Mouse (Mus musculus) kidney, postnatal 14 days (tissue): ENCODE measurements at regions not wholly inside any gene's neighbourhood (a gene's known extent, or its start where the extent isn't known, plus 50 kb on each side); places are given as distances from the start of the nearest gene placed in this dataset.
"Not testable (repeated sequence)": the region's sequence is repeated elsewhere in the genome, so short reads cannot be mapped to it uniquely, and the experiment has no call there.

Experiments used
- DNase-seq: peaks from one replicate; pipeline ENCODE4 v3.0.0; 2022; ENCODE audit warnings: mixed read lengths

DNA sequence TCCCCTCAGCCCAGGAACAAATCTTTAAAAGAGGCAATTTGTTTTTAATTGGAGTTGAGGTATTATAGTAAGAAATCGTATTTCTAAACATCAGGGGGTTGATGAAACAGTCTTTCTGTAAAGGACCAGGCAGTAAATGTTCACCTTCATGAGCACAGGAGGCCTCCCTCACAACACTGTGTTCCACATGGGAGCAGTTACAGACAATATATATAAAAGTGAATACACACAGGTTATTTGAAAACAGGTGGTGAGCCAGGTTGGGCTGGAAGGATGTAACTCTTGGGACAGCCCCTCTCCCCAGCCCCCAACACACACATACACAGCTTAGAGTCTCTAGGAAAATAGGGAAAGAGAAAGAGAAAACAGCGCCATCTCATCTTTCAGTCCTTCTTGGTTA is 105.8 kb upstream of the Dyrk2 start:
- no peak for DNase-seq

DNA sequence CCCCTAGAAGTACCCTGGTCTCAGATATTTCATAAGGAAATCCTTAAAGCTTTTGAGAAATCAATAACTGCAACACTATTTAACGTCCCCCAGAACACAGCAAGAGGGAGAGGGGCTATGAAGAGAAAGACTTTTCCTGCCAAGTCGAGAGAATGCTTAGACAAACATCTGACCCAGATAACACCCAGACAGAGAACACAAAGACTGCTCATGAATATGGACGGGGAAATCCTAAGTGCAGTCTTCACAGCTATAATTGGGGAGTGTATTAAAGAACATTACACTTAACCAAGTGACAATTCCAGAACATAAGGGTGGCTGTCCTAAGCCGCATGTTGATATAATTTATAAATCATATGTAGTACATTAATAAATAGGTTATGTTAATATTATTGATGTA is 103.3 kb upstream of the Dyrk2 start:
- DNase-seq = no peak

DNA sequence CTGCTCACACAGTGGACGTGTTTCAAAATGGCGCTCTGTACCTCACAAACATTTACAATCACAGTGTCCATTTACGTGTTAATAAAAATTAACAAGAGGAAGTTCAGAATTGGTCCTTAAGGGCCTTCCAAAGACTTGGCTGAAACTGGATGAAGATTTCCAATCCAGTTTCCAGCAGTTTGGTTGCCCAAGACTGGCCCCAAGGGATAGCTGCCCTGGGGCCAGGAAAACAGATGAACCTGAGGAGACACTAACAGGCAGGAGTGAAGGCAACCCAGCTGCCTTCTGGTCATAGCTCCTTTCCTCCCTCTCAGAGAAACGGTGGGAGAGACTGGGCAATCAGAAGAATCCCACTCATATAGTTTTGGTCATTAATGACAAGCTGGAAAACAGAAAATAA is 102.6 kb upstream of the Dyrk2 start:
- no peak for DNase-seq

DNA sequence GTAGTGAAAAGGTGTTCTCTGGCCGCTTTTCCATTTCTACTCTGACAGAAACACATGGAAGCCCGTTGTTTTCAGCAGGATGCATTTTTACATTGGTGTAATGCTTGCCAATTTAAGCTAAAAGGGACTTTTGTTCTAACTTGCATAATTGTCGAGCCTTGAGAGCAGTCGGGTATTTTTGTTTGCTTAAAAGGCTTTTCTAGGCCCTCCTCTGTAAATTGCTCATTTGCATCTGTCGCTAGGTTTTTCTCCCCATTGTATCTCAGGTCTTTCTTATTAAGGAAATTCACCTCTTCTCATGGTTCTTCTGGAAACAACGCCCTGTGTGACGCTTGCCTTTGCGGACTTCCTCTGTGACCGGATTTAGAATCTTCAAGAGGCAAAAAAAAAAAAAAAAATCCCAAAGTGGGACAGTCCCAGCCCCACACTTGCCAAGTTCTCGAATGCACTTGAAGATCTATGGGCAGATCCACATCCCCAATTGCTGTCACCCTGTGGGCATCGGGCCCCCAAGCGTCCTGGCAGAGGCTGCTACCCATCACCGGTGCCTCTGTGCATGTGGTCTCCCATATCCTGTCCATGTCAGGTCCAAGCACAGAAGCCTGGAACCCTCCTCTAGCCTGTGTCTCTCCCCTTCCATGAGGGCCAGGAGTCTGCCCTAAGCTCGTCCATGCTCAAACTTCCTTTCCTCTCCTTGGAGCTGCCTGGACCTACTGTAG is 100.6 kb upstream of the Dyrk2 start:
- no peak for DNase-seq

DNA sequence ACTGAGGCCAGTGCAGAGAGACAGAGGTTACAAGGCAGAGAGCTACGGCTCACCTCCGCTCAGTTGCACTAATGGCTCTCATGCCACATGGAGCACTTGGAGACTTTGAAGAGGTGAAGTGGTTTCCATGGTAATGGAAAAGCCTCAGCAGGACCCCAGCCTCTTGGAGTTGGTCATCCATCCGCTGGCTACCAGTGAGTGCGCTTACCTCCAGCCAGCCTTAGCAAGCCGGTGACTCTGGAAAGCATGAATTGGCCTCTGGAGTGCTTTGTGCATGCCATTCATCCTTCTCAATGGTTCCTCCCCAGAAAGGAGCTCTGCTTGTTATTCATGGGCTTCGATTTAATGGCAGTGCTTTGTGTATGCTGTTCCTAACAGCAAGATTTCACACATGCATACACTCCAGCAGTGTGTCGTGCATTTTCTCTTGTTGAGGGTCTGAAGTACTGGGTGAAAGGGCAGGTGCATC is 91.7 kb upstream of the Dyrk2 start:
- no peak for DNase-seq

DNA sequence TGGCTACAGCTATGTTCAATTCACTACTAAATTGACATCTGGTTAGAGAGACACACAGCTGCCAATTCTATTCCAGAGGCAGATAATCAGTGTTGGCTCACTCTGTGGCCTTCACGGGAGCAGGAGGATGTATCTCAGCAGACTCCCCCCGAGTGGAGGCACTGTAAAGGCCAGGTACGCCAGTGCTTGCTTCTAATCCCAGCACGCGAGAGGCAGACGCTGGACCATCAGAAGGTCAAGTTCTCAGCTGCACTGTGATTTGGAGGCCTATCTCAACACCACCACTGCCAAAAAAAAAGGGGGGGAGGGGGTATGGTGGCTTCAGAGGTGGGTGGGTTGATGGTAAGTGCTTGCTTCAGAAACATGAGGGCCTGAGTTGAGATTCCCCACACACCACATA is 90.1 kb upstream of the Dyrk2 start:
- DNase-seq = no peak

DNA sequence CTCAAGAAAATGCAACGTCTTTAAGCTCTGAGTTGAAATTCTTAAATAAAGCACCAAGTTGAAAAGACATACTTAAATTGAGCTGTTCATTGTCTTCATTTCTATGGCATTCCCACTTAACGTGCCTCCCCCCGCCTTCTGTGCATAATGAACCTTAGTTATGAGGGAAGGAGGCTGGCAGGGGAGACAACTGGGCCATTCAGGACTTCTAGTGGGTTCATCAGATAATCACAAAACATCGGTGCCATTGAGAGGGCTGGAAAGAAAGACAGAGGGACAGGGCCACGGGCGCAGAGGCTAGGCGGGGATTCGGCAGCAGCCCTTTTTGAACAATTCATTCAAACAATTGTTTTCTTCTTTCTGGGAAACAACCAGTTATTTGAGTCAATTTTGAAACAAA is 89.6 kb upstream of the Dyrk2 start:
- DNase-seq = no peak

DNA sequence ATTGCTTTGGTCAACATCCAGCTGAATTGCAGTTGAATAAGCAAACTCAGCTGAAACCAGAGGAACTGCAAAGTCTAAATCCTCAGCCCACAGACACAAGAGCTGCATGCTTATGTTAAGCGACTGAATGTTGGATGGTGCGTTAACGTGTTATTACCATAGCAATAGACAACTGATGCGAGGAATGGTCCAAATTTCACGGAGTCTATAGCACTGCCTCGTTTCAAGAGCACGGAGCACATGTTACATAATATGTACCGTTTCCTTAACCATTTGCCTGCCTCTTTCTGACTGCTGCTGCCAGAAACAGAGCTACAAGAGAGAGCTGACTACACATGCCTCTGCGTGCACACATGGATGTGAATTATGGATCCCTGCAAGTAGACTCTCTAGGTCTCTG is 86.3 kb upstream of the Dyrk2 start:
- no peak for DNase-seq

DNA sequence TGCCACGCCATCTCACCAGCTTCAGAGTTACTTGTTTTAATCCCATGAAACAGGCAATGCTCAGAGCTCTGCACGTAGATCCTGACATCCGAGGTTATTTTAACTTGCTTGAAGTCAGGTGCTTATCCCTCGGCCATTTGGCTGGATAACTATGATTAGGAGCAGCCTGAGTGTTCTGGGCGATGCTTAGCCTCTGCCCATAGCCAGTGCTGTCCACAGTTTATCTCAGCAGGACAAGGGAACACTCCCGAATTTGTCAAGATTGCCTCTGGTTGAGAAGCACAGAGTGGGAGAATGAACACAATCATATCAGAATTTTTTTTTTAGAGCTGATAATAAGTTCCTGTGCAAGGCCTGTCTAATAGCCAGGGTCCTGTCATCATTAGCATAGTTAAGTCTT is 83.4 kb upstream of the Dyrk2 start:
- DNase-seq = no peak

DNA sequence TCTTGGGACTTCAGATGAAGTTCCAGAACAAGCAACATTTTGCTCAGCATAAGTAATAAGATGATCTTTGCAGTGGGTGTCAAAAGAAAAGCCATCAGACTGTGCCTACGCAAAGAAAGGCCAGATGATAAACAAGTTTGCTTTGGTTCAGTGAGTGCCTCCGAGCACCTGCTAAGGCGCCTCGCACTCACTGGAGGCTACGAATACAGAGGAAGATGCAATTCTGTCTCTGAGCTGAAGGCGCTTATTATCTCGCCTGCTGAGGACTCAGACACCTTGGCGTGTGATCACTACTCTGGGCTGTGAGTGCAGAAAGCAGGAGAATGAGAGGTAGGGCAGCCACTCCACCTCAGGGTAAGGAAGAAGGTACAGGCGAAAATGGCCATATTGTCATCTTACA is 82.7 kb upstream of the Dyrk2 start:
- no peak for DNase-seq

DNA sequence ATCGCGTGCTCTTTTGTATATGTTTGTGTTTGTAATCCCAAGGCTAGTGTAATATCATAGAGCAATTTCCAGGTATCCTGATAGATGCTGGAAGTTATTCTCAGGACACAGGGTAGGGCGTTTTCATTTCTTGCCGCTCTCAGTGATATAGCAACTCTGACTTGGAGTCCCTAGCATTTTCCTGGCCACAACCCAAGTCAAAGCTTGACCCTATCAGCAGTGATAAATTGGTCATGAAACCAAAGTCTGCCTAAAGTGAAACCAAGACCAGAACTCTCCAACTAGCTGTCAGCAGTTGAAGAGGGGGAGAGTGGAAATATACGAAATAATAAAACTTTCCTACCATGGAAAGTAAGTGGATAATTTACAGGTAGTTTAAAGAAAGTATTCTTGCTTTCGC is 77.7 kb upstream of the Dyrk2 start:
- DNase-seq = peak; percentile 63

DNA sequence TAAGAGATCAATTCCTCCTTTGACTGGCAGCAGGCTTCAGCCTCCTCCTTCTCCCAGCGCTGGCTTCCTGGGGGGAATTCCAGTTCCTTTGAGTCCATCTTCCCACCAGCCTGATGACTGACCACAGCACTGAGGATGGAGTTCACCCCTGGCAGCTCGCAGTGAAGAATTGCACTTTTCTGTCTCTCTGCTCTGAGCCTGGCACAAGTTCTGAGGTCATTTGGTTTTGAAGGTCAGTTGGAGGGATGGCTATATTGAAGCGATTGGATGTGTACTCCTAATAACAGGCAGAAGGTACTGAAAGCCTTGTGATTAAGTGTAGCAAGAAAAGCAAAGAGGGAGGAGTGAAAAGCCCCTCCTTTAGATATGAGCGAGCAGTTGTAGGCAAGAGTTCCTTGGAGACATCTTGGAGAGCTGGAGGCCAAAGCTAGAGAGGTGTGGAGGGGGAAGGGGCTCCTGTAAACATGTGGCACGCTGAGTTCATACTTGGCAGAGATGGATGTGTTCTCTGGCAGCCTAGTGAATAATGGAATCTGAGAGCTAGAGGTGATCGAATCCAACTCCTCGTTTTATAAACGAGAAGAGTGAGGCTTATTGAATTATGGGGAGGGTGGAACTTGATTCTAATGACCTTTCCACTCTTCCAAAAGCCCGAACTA is 77.1 kb upstream of the Dyrk2 start:
- DNase-seq = no peak

DNA sequence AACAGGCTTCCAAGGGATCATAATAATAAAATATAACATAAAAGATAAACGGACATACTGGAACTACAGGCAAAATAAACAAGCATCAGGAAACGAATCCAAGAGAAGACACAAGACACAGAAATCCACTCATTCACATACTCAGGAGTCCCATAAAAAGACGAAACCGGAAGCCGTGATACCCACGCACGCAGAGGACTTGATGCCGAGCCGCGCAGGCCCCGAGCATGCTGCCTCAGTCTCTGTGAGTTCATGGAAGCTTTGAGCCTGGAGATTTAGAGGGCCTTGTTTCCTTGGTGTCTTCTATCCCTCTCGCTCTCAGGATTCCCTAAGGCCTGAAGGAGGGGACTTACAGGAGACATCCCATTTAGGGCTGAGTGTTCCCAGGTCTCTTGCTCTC is 57.3 kb upstream of the Dyrk2 start:
- DNase-seq = peak; percentile 7

DNA sequence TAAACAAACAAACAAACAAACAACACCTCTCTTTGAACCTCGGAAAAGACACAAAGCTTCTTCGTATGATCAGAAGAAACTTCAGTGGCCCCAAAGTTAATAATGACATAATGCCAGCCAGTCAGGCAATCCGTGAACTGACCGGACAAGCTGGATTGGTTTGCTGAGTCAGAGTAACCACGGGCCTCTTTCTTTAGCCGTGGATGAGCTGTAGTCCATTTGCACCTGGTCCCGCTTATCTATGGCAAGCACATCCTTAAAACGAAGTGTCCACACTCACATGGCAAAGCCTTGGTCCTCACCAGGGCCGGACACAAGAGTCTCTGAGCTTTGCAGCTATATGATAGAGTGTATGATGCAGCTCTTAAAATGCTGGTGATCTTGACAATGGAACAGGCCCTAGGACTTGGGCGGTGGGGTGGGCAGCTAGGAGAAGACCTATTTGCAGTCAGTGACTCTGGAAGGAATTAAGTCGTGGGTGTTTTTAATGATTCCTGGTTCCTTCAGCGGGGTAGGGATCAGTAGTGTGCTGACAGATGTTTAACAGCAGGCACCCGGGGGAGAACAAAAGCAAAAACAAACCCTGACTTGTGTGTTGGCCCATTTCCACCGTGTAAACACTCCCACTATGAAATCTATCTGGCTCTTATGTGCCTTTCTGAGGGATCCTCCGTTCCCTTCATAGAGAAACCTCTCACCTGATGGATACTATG is 53.6 kb upstream of the Dyrk2 start:
- no peak for DNase-seq

DNA sequence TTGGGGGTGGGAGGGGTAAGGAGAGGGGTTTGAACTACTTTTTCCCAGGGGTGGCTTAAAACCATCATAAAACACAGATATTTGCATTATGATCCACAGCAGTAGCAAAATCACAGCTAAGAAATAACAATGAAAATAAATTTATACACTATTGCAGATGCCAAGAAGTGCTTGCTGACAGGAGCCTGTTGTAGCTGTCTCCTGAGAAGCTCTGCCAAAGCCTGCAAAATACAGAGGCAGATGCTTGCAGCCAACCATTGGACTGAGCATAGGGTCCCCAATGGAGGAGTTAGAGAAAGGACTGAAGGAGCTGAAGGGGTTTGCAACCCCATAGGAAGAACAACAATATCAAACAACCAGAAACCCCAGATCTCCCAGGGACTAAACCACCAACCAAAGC is 52.1 kb upstream of the Dyrk2 start:
- DNase-seq = not testable (repeated sequence)
